Mouse (Mus musculus) kidney, adult 18-20 months (tissue): Measurements from ENCODE around the gene Cdcp1.

Source experiments
- DNase-seq: peaks from one replicate; pipeline ENCODE4 v3.0.0; 2021

Cdcp1 gene

DNA sequence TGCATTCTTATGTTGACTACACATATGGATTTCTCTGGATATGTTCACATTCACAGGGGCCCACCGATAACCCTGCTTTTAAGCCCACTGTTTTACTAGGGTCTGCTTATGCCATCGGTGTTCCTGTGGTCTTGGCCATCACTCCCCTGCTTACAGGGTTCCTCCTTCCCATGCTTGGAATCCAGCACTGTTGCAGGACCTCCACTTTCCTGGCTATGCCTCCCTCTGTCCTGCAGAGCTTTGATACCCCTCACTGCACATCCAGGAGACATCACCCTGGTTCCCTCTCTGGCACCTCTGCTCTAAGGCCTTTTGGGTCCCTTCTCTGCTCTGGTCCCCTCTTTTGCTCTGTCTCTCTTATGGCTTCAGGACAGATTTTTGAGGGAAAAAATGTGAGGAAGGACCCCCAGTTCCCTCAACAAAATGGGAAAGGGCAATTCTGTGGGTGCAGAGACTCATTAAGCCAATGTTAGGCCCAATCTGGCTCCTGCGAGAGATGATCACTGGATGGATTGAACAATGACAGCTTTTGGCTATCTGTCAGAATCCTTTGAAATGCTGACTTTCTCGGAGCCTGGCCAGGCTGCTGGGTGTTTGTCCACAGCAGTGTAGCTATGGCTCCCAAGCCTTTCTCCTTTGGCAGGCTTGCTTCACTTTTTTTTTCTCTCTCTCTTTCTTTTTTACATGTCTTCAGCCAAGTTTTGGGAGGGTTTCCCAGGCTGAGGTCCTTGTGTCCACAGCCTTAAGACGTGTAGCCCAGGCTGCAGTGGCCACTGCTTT is 65.4 kb downstream of the Cdcp1 start, which contains the start of gene Clec3b:
Gene Clec3b (plus strand): TSS at position 706 of the 780 bp plus-strand sequence.
- DNase-seq, result no peak

DNA sequence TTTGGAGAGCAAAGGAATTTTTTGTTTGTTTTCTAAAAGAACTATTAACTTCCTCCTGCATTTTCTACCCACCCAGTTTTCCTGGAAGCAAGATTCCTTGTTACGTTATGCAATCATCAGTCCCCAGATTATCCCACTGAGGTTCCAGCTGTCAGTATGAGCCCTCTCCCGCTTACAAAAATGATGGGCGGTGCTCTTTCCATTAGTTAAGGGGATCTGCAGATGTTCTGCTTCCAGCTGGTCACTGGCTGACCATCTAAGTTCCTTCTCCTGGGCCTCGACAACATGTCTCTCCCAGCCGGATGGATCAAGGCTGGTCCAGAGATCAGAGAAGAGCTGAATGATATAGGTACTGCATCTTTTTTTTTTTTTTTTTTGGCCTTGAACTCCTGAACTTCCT is 67.4 kb downstream of the Cdcp1 start:
- DNase-seq, result no peak

DNA sequence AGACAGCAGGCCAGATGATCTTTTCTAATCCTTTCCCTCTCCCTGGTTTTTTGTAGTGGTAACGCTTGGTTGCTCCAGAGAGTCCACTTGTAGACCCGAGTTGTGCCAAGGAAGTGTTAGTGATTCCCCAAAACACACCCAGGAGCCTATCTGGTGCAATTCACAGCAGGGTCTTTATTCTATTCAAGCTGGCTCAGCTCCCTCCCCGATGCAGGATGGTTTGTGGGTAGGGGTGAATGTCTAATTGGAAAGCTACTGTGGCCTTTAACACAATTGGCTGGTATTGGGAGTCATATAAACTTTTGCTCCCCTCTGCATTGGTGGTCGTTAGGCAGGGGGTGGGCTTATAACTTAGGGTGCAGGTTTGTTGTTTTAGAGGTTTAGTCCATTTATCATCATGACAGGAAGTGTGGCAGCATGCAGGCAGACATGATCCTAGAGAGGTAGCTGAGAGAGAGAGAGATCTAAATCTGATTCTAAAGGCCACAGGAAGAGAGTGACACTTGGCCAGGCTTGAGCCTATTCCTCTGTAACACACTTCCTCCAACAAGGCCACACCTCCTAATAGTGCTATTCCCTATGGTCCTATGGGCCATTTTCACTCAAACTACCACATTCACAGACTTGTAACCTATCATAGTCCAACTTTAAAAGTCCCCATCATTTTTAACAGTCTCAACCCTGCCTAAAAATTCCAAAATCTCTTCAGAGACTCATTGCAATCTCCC is 75.8 kb downstream of the Cdcp1 start:
- no peak for DNase-seq

DNA sequence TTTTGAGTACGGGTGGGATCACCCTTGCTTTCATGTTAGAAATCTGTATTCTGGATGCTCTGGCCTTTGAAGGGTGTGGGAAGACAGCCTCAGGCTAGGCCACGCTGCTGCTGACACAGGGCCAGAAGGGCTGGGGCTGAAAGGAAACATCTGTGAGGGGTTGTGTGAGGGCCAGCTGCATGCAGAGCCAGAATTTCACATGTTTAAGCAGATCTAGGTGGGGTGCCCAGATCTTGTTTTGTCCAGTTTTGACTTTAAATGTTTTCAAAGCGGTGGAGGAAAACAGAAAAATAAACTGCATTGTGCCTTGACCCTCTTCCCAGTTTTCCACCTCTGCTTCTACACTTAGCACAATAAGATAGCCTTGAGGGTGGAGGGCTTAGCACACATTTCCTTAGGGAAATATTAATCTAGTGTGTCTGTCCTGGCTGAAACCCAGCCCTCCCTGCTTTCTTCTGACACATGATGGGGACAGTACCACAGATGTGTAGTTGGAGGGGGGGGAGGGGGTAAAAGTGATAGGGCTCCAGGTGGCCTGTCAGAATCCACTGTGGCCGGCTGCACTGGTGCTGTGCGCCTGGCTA is 76.9 kb downstream of the Cdcp1 start:
- peak; percentile 49 for DNase-seq

DNA sequence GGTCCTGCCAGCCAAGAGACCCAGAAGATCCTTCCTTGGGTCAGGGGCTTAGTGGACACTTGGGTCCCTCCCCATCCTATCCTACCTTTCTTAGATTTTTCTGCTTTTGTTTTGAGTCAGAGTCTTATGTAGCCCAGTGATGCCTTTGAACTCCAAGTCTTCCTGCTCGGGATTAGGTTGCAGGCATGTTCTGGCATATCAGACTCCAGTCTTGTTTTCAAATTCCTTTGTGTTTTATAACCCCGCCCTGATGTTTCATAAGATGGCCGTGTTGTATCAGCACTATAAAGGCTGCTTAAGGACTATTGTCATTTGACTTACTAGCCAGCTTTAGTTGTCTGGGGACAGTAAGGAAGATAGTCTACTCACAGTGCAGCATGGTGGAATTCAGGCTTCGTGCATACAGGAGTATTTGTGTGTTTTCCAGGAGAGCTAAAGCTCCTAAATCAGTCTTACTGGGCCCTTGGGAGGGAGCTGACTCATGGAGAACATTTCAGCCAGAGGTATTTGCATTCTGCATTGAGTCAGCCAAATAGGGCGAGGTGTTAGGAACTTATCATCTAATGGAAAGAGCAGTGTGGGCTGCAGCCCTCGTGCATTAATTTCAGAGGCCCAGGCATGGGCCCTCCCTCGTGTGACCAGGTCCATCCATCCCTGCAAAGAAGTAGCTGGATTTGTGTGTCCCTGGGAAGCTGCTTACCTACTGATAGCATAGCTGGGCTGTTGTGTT is 78.7 kb downstream of the Cdcp1 start:
- no peak for DNase-seq

DNA sequence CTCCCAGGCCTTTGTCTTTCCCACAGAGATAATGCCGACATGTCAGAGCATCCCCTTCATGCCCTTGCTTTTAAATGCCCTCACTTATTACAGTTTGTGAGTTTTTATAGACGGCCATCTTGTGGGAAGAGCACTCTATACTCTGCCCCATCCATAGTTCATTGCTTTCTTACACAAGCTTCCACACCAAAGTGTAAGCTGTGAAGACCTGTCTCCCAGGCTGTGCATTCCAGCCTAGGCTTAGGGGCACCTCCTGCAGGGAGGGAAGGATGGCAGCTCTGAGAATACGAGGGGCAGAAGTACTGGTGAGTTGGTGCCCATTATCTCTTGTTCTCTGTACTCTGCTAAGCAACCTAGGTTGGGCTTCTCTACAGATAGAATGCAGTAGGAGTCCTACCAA is 82.8 kb downstream of the Cdcp1 start:
- no peak for DNase-seq

DNA sequence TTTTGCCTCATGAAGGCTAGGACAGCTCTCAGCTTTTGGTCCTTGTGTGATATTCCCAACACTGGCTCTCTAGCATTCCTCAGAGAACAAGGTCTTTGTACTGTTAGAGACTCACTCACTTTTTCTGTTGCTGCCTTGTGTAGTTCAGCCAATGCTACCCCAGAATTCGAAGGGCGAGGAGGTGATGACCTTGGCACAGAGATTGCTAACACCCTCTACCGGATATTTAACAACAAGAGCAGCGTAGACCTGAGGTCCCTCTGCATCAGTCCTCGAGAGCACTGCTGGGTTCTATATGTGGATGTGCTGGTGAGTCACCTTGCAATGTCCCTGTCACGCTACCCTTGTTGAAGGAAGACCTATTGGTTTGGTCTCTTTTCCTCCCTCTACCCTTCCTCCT is 88.2 kb downstream of the Cdcp1 start:
- no peak for DNase-seq

DNA sequence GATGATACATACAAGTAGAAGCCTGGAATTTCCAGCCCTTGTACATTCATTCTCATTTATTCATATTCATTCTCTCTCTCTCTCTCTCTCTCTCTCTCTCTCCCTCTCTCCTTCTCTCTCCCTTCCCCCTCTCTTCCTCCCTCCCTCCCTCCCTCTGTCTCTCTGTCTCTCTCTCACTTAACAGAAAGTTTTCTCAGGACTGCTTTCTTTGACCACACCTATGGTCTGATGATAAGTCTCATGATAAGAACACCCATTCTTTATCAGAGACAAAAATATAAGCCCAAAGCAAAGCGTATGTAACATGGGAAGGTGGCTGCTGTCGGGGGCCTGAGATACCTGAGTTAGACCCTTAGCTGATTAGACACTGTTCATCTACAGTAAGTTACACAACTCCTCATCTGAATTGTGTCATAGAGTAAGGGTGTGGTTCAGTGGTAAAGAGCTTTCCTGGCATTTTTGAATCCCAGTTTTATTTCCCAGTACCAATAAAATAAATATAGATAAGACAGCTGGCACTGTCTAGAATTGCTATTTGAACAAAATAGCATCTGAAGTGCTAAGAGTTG is 91.3 kb downstream of the Cdcp1 start:
- no peak for DNase-seq

DNA sequence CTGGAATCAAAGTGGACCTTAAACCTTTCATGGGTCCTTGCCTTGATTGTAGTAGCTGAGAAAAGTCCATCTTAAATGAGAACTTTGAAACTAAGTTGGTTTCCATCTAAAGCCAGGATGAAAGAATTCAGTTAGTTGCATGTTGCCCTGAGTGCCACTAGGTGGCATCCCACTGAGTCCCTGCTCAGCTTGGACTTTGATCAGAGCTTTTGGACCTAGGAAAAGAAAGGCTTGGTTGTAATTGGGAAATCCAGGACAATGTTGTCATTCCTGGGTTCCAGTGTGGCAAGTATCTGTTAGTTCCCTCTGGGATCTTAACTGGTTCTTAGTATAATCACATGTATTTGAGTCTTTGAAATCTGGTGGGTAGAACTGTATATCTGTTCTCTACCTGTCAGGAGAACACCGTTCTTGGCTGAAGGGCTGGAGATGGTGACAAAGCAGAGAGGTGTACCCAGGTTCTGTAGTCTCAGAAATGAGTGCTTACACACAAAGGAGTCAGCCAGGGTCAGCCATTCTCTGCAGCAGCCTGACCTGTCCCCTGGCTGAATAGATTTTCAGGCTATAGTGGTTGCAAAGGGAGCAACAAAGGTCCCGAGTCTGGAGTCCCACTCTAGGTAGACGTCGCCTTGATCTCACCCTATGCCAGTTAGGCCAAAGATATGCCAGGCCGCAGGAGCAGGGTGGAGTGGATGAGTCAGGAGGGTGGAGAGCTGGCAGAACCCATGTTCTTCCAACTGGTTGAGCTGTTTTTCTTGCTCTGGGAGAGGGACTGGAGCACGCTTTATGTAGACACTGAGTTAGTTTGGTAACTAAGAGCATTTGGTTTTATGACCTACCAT is 92.0 kb downstream of the Cdcp1 start:
- DNase-seq, result no peak

DNA sequence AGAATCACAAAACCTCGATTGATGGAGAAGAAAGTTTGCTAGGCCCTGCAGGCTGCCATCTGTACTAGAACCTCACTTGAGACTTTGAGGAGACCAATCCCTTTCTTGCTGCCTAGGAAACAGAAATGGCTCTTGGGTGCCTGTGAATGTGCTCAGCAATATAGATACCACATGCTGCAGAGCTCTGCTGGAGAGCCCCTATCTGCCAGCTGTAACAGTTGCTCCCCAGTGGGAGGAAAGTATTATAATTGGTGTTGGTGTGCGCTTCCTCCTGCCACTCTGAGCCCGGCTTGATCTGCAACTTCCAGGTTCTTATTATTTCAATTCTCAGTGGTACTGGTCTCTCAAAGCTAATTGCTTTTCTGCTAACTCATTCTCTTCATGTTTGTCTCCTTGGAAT is 92.8 kb downstream of the Cdcp1 start:
- no peak for DNase-seq
